Mouse (Mus musculus) myocyte (in vitro differentiated cells): ENCODE measurements around the gene Clptm1.

ENCODE experiments used
- POLR2A ChIP-seq: IDR thresholded peaks from one replicate; pipeline ENCODE4 v1.6.1; 2011; ENCODE audit warnings: low read depth, mild to moderate bottlenecking, control low read depth, moderate library complexity; ENCODE audit not compliant: insufficient read length
- POLR2AphosphoS2 ChIP-seq: IDR thresholded peaks from one replicate; pipeline ENCODE4 v1.6.1; 2011; ENCODE audit warnings: low read depth, control low read depth; ENCODE audit not compliant: insufficient read length
- SRF ChIP-seq: IDR thresholded peaks from one replicate; pipeline ENCODE4 v1.6.1; 2011; ENCODE audit warnings: low read depth; ENCODE audit not compliant: control insufficient read depth, insufficient read length

DNA sequence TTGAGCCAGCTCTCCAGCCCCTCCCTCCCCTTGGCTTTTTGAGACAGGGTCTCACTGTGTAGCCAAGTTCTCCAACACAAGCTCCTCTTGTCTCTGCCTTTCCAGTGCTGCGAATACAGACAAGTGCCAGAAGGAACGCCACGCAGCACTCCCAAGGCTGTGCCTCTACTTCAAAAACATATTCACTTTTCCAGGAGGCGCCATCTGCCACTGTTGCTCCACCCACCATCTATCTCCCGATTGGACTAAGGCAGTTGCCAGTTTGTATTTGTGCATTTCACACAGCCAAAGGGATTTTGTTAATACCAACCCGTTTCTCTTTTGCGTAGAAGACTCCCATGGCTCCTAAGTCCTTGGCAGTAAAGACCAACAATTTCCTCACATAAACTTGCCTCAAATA lies 44.0 kb downstream of the Clptm1 start:
- TF ChIP-seq POLR2A (no peak), POLR2AphosphoS2 (no peak), SRF (no peak)
